Mouse (Mus musculus): ENCODE measurements around the gene Atp9a.

- TF ChIP-seq MYOG (IDR thresholded peaks at IDR 0.05; ENCODE audit: control insufficient read depth in 1 of 3, insufficient read depth in 1 of 3, insufficient read length in 2 of 3, low read depth in 2 of 3) (no peak), POLR2AphosphoS2 (IDR thresholded peaks at IDR 0.05; ENCODE audit: insufficient read length, low read depth) (no peak)
Observed at GRCm38 (mm10) chr2:168621111-168621802, 121.0 kb downstream of the Atp9a start.

All from myocyte (in vitro differentiated cells).